Mouse (Mus musculus) hindbrain, embryonic 14.5 days (tissue): ENCODE measurements around the gene Cnfn. TPM values are rescaled to one million over a fixed set of nuclear protein-coding genes. Genes with fewer than 3 reads are reported as not detected.

ENCODE experiments used
- ATAC-seq: fragments of 200-750 bp; cut with Nextera tagmentation; 2 replicates; pipeline ENCODE4 v1.8.0; 2017; ENCODE audit warnings: moderate number of reproducible peaks, mild to moderate bottlenecking, moderate TSS enrichment, moderate library complexity; ENCODE audit not compliant: low FRiP score
- DNase-seq: peaks from one replicate; pipeline ENCODE4 v3.0.0-alpha.2; 2015; ENCODE audit warnings: low spot score
- H3K27ac ChIP-seq: fragments of 300-500 bp; sonication (generic); 2 replicates; pipeline ENCODE4 v1.5.1; 2014; ENCODE audit warnings: mild to moderate bottlenecking, moderate library complexity
- H3K27me3 ChIP-seq: fragments of 300-500 bp; sonication (generic); 2 replicates; pipeline ENCODE4 v1.6.1; 2014; ENCODE audit warnings: mild to moderate bottlenecking, low read length, mixed read lengths; ENCODE audit not compliant: control insufficient read depth, insufficient read depth
- H3K36me3 ChIP-seq: fragments of 300-500 bp; sonication (generic); replicated peaks from 2 replicates; pipeline ENCODE4 v1.6.1; 2014; ENCODE audit not compliant: control insufficient read depth, insufficient read depth
- H3K4me1 ChIP-seq: fragments of 300-500 bp; sonication (generic); replicated peaks from 2 replicates; pipeline ENCODE4 v1.6.1; 2014; ENCODE audit warnings: antibody characterized with exemption, low read length, mixed read lengths; ENCODE audit not compliant: control insufficient read depth, insufficient read depth
- H3K4me2 ChIP-seq: fragments of 300-500 bp; sonication (generic); replicated peaks from 2 replicates; pipeline ENCODE4 v1.6.1; 2014; ENCODE audit warnings: mild to moderate bottlenecking, moderate library complexity
- H3K4me3 ChIP-seq: fragments of 300-500 bp; sonication (generic); replicated peaks from 2 replicates; pipeline ENCODE4 v1.5.1; 2014; ENCODE audit warnings: mild to moderate bottlenecking, low read length
- H3K9ac ChIP-seq: fragments of 300-500 bp; sonication (generic); 2 replicates; pipeline ENCODE4 v1.6.1; 2014
- H3K9me3 ChIP-seq: fragments of 300-500 bp; sonication (generic); 2 replicates; pipeline ENCODE4 v1.6.1; 2016; ENCODE audit warnings: low read length; ENCODE audit not compliant: control insufficient read depth
- WGBS: fragments of 180-500 bp; shearing (Covaris S2); extraction: QIAGEN DNeasy Blood & Tissue Kit; methylation state at CpG from one replicate; pipeline ENCODE4 v1.1.7; 2014; 5-methylcytosine and 5-hydroxymethylcytosine counted together
- polyA plus RNA-seq: library from polyadenylated mRNA; unstranded; fragments of >200 nt; fragmentation: Nextera tagmentation; extraction: Ambion mirVana; gene quantifications from 2 replicates; pipeline ENCODE4 v1.2.1, GENCODE M21; 2014

The Cnfn gene
- polyA plus RNA-seq, 1 experiment from 2014 or later = not detected

- H3K9me3 ChIP-seq = no peaks in the 10 kb centered on the region
- DNase-seq = no peak
- WGBS = 60% methylated on average over 2 of the region's 2 CpGs
Measured at GRCm38 (mm10) chr7:25391856-25392453, 22.4 kb upstream of the Cnfn start.

GRCm38 (mm10) chr7:25390986-25391385 is 21.5 kb upstream of the Cnfn start:
- 69% methylated on average over 2 of the region's 2 CpGs for WGBS
- Histone ChIP-seq H3K4me3 (no peak overlapping the region), H3K9me3 (no peaks in the 10 kb centered on the region), H3K27ac (no peak overlapping the region), H3K9ac (peak overlapping the region; percentile 29; the same call in 1 of the 2 replicates), H3K27me3 (no peaks in the 10 kb centered on the region), H3K4me2 (no peak overlapping the region), H3K36me3 (peaks cover 23% of the 10 kb centered on the region), H3K4me1 (peaks cover 27% of the 10 kb centered on the region)
- ATAC-seq = no peak
- DNase-seq = no peak

More at GRCm38 (mm10) chr7:25391856-25392453, 22.4 kb upstream of the Cnfn start:
- Histone ChIP-seq H3K27ac (no peak overlapping the region), H3K4me3 (no peak overlapping the region), H3K36me3 (peaks cover 14% of the 10 kb centered on the region), H3K4me2 (no peak overlapping the region), H3K27me3 (no peaks in the 10 kb centered on the region), H3K9ac (no peak overlapping the region), H3K4me1 (peaks cover 27% of the 10 kb centered on the region)
- ATAC-seq = no peak

GRCm38 (mm10) chr7:25390054-25390770 is 20.7 kb upstream of the Cnfn start:
- peaks cover 31% of the 10 kb centered on the region for H3K36me3 ChIP-seq
- no peak for ATAC-seq
- WGBS = 53% methylated on average over 8 of the region's 8 CpGs
- H3K9ac ChIP-seq = 0 out of 2 replicates have a peak overlapping the region, but pooled peaks have one; percentile 13
- no peak overlapping the region for H3K27ac ChIP-seq
- no peak overlapping the region for H3K4me2 ChIP-seq
- H3K9me3 ChIP-seq = no peaks in the 10 kb centered on the region
- no peaks in the 10 kb centered on the region for H3K27me3 ChIP-seq
- DNase-seq = no peak
- no peak overlapping the region for H3K4me3 ChIP-seq
- peaks cover 32% of the 10 kb centered on the region for H3K4me1 ChIP-seq

- no peaks in the 10 kb centered on the region for H3K9me3 ChIP-seq
- DNase-seq (no peak), ATAC-seq (no peak)
- H3K27me3 ChIP-seq = no peaks in the 10 kb centered on the region
- H3K36me3 ChIP-seq = peaks cover 44% of the 10 kb centered on the region
- WGBS = 86% methylated on average over 7 of the region's 7 CpGs
- H3K9ac ChIP-seq = no peak overlapping the region
- no peak overlapping the region for H3K27ac ChIP-seq
- H3K4me1 ChIP-seq = peaks cover 22% of the 10 kb centered on the region
- no peak overlapping the region for H3K4me3 ChIP-seq
- no peak overlapping the region for H3K4me2 ChIP-seq
Measured at GRCm38 (mm10) chr7:25388916-25389315, 19.4 kb upstream of the Cnfn start.

- peaks cover 13% of the 10 kb centered on the region for H3K4me1 ChIP-seq
- H3K27ac ChIP-seq = no peak overlapping the region
- H3K36me3 ChIP-seq = peaks cover 54% of the 10 kb centered on the region
- WGBS = 95% methylated on average over 18 of the region's 18 CpGs
- ATAC-seq (no peak), DNase-seq (no peak)
- no peak overlapping the region for H3K4me2 ChIP-seq
- no peak overlapping the region for H3K9ac ChIP-seq
- no peaks in the 10 kb centered on the region for H3K27me3 ChIP-seq
- H3K4me3 ChIP-seq = no peak overlapping the region
- no peaks in the 10 kb centered on the region for H3K9me3 ChIP-seq
Measured at GRCm38 (mm10) chr7:25387811-25388440, 18.4 kb upstream of the Cnfn start.

- Histone ChIP-seq H3K36me3 (peaks cover 72% of the 10 kb centered on the region), H3K4me3 (no peak overlapping the region), H3K4me1 (peaks cover 5% of the 10 kb centered on the region; the same call in 1 of the 2 replicates), H3K4me2 (no peak overlapping the region), H3K9ac (no peak overlapping the region), H3K27me3 (no peaks in the 10 kb centered on the region), H3K27ac (peak overlapping the region; percentile 69), H3K9me3 (no peaks in the 10 kb centered on the region)
- WGBS = 79% methylated on average over 12 of the region's 12 CpGs
- DNase-seq (peak; percentile 57), ATAC-seq (no peak)
Measured at GRCm38 (mm10) chr7:25385850-25386555, 16.5 kb upstream of the Cnfn start.

- WGBS = 95% methylated on average over 12 of the region's 12 CpGs
- no peak for ATAC-seq
- H3K27ac ChIP-seq = no peak overlapping the region
- H3K9ac ChIP-seq = no peak overlapping the region
- peaks cover 5% of the 10 kb centered on the region; the same call in 1 of the 2 replicates for H3K27me3 ChIP-seq
- H3K4me1 ChIP-seq = peaks cover 5% of the 10 kb centered on the region; the same call in 1 of the 2 replicates
- no peak for DNase-seq
- no peak overlapping the region for H3K4me3 ChIP-seq
- peaks cover 79% of the 10 kb centered on the region for H3K36me3 ChIP-seq
- H3K9me3 ChIP-seq = no peaks in the 10 kb centered on the region
- H3K4me2 ChIP-seq = no peak overlapping the region
Measured at GRCm38 (mm10) chr7:25385259-25385658, 15.7 kb upstream of the Cnfn start.

- peaks cover 5% of the 10 kb centered on the region; the same call in 1 of the 2 replicates for H3K27me3 ChIP-seq
- H3K36me3 ChIP-seq = peaks cover 80% of the 10 kb centered on the region
- no peak overlapping the region for H3K4me3 ChIP-seq
- no peak overlapping the region for H3K4me2 ChIP-seq
- peaks cover 5% of the 10 kb centered on the region; the same call in 1 of the 2 replicates for H3K4me1 ChIP-seq
- no peak for ATAC-seq
- H3K9me3 ChIP-seq = no peaks in the 10 kb centered on the region
- no peak overlapping the region for H3K27ac ChIP-seq
- WGBS = 93% methylated on average over 9 of the region's 9 CpGs
- DNase-seq = no peak
- no peak overlapping the region for H3K9ac ChIP-seq
Measured at GRCm38 (mm10) chr7:25384818-25385217, 15.3 kb upstream of the Cnfn start.

GRCm38 (mm10) chr7:25384318-25384717 is 14.8 kb upstream of the Cnfn start:
- Histone ChIP-seq H3K27me3 (peaks cover 5% of the 10 kb centered on the region; the same call in 1 of the 2 replicates), H3K4me3 (no peak overlapping the region), H3K9ac (no peak overlapping the region), H3K36me3 (peaks cover 80% of the 10 kb centered on the region), H3K4me2 (no peak overlapping the region), H3K27ac (no peak overlapping the region), H3K4me1 (peaks cover 6% of the 10 kb centered on the region; the same call in 1 of the 2 replicates), H3K9me3 (no peaks in the 10 kb centered on the region)
- DNase-seq (no peak), ATAC-seq (no peak)
- WGBS = 92% methylated on average over 13 of the region's 13 CpGs
